Mouse (Mus musculus): ENCODE measurements around the gene Chpf2. TPM values are rescaled to one million over a fixed set of nuclear protein-coding genes. Genes with fewer than 3 reads are reported as not detected.

Gene Chpf2
- 21.5 and 22.6 TPM in 2 replicates for polyA plus RNA-seq (2012; rRNA removed)

GRCm38 (mm10) chr5:24586547-24587199, at the start of gene Chpf2:
Gene Chpf2, plus strand, starts transcription at chr5:24586741.

GRCm38 (mm10) chr5:24540387-24541143, 46.0 kb upstream of the Chpf2 start, which contains the start of gene Asb10:
Gene Asb10, minus strand, starts transcription at chr5:24540978.

DNA sequence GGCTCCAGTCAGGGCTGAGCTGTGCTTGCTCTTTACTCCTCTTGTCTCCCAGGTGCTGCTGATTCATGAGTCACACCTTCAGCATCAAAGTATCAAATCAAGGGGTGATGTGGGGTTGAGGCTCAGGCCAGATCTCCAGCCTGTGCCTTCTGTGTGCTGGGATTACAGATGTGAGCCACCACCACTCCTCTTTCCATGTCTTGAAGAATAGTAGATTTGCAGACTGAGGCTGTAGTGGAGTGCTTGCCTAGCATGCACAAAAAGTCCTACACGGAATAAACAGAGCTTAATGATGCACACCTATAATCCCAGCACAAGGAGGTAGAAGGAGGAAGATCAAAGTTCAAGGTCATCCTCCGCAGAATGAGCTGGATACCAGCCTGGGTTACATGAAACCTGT, 29.8 kb upstream of the Chpf2 start, which contains the start of gene 4931409K22Rik:
Gene 4931409K22Rik, minus strand, starts transcription at position 101 of the 400 bp plus-strand sequence.

GRCm38 (mm10) chr5:24577183-24577929, 9.2 kb upstream of the Chpf2 start, which contains the start of gene Abcf2:
Gene Abcf2, minus strand, starts transcription at chr5:24577467.

DNA sequence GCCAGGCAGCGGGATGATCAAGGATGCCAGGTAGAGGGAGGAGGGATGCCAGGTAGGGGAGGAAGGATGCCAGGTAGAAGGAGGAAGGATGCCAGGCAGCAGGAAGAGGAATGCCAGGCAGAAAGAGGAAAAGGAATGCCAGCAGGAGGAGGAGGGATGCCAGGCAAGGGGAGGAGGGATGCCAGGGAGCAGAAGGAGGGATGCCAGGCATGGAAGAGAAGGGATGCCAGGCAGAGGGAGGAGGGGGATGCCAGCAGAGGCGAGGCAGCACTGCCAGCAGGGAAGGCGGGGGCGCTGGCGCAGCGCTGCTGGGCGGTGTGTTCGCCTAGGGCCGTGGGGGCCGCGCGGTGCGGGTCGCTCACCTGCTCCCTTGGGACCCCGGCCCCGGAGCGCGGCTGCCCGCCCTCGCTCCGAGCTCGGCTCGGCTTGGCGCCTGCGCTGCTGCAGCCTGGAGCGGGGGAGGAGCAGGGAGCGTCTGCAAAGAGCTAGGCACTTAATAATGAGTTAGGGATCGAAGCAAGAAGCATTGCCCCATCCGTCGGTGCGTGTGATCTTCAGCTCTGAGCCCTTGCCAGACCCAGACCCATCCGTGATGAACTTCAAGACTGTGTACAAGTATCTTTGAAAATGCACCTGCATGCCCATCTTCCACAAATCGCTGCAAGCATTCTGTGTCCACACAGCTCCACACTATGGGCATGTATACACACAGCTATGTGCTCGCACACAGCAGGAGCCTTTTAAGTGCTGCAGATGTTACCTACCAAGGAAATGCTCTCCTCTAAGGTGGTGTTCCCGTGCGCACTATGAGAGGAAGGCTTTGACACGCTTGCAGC, 37.7 kb downstream of the Chpf2 start, which contains the start of gene Smarcd3:
Gene Smarcd3, minus strand, starts transcription at position 426 of the 836 bp plus-strand sequence.

Other genes starting within 250 kb of the Chpf2 start
- gene Kcnh2, start 235.1 kb upstream of the Chpf2 start, polyA plus RNA-seq (2012; rRNA removed): 33.9 and 38.3 TPM in 2 replicates
- gene Nos3, start 221.9 kb upstream of the Chpf2 start, polyA plus RNA-seq (2012; rRNA removed): 8.1 and 8.6 TPM in 2 replicates
- 6.8 and 10.2 TPM in 2 replicates for gene Atg9b, start 194.6 kb upstream of the Chpf2 start, polyA plus RNA-seq (2012; rRNA removed)
- gene Abcb8, start 193.1 kb upstream of the Chpf2 start, polyA plus RNA-seq (2012; rRNA removed): 47.3 and 50.7 TPM in 2 replicates
- 0.36 and 3.7 TPM in 2 replicates for gene Asic3, start 173.3 kb upstream of the Chpf2 start, polyA plus RNA-seq (2012; rRNA removed)
- gene Cdk5, start 163.2 kb upstream of the Chpf2 start, polyA plus RNA-seq (2012; rRNA removed): 207 and 219 TPM in 2 replicates
- gene Slc4a2, start 162.9 kb upstream of the Chpf2 start, polyA plus RNA-seq (2012; rRNA removed): 27.1 and 29.2 TPM in 2 replicates
- 150 and 160 TPM in 2 replicates for gene Fastk, start 141.5 kb upstream of the Chpf2 start, polyA plus RNA-seq (2012; rRNA removed)
- gene Tmub1, start 138.9 kb upstream of the Chpf2 start, polyA plus RNA-seq (2012; rRNA removed): 56.9 and 61.0 TPM in 2 replicates
- 168 and 197 TPM in 2 replicates for gene Agap3, start 134.6 kb upstream of the Chpf2 start, polyA plus RNA-seq (2012; rRNA removed)
- 0.96 and 2.0 TPM in 2 replicates for gene Gbx1, start 59.5 kb upstream of the Chpf2 start, polyA plus RNA-seq (2012; rRNA removed)
- gene Asb10, start 45.8 kb upstream of the Chpf2 start, polyA plus RNA-seq (2012; rRNA removed): 0.16 and 0.27 TPM in 2 replicates
- gene 4931409K22Rik, start 29.9 kb upstream of the Chpf2 start, polyA plus RNA-seq (2012; rRNA removed): 0.21 and 0.35 TPM in 2 replicates
- gene Abcf2, start 9.3 kb upstream of the Chpf2 start, polyA plus RNA-seq (2012; rRNA removed): 62.6 and 63.3 TPM in 2 replicates
- gene Smarcd3, start 37.7 kb downstream of the Chpf2 start, polyA plus RNA-seq (2012; rRNA removed): 235 and 240 TPM in 2 replicates
- 66.7 and 72.6 TPM in 2 replicates for gene Nub1, start 98.8 kb downstream of the Chpf2 start, polyA plus RNA-seq (2012; rRNA removed)
- gene Wdr86, start 144.0 kb downstream of the Chpf2 start, polyA plus RNA-seq (2012; rRNA removed): 7.7 and 9.3 TPM in 2 replicates
- 0.75 TPM in 1 of 2 replicates, not detected in the other for gene Crygn, start 171.3 kb downstream of the Chpf2 start, polyA plus RNA-seq (2012; rRNA removed)